Mouse (Mus musculus) erythroblast, embryonic 14.5 days (primary cell): ENCODE results near the gene Rpf2.

Experiments
- GATA1 ChIP-seq: IDR thresholded peaks from 2 replicates; pipeline ENCODE4 v1.6.1; 2012; ENCODE audit warnings: low read length, inconsistent platforms, mixed read lengths
- TAL1 ChIP-seq: IDR thresholded peaks from 3 replicates; pipeline ENCODE4 v1.6.1; 2012; ENCODE audit warnings: low read length, inconsistent platforms, mixed read lengths

- TF ChIP-seq GATA1, result no peak
- no peak for TF ChIP-seq TAL1
These were observed 17.1 kb downstream of the Rpf2 start for GRCm38 (mm10) chr10:40229725-40230124.
